ENCODE assay signal across 36 mouse cellular contexts in genomic region chr7:140213841-140214240, GRCm38 (mm10). TPM values are rescaled to one million over a fixed set of nuclear protein-coding genes. Genes with fewer than 3 reads are reported as not detected.
DNase-seq lines count a peak whose midpoint lies in the region.
"Had no signal": no experiment of that assay in that cellular context is flagged by ENCODE, and none has a peak within 500 bp of the region (broad histone marks: within the 10 kb centered on the region; RNA-seq: fewer than 3 reads in every experiment).

No protein-coding gene starts in this region.

- intact Hi-C loops in heart, postnatal 10 days (cut with DNase I) = no loop called here

- peak; percentile 87 for DNase-seq in thymus, postnatal 0 days (ENCODE audit: low spot score)
- DNase-seq in thymus, adult 18-20 months = no peak
- peak; percentile 84 for DNase-seq in CD4-positive helper T cell, adult 2 months (ENCODE audit: low read depth, low spot score)
- peak; percentile 71 for DNase-seq in induced T-regulatory cell, adult 2 months (ENCODE audit: low read depth)
- peak; percentile 7 to 19 for DNase-seq in natural killer cell, adult 2 months (ENCODE audit: low spot score in 2 of 2)
- no peak for DNase-seq in left cerebral cortex, adult 9 months (ENCODE audit: low spot score in 2 of 2)
- DNase-seq in heart, postnatal 10 days = no peak
- DNase-seq in gastrocnemius, postnatal 10 days = no peak
- DNase-seq: adrenal gland, adult 8-10 months; B cell, adult 2 months; cerebellum, adult 8-10 months; cerebellum, postnatal 25 days; kidney, adult 9 months; kidney, postnatal 14 days; left cerebral cortex, postnatal 4 days; liver, postnatal 0 days; lung, postnatal 36 days; right cerebral cortex, adult 18-20 months had no signal

RNA-seq across cellular contexts. Expression of gene Cd163l1, which starts 4.2 kb away (rescaled TPM):
- polyA plus RNA-seq in thymus, postnatal 0 days (2015; fragmentation: Nextera tagmentation; extraction: Ambion mirVana) = 40.2 and 40.6 TPM in 2 replicates
- not detected for total RNA-seq in heart, postnatal 10 days (2021)
- total RNA-seq in gastrocnemius, postnatal 10 days (2021) = not detected
- total RNA-seq: adrenal gland, adult 8-10 months; adrenal gland, postnatal 4 days; gastrocnemius, adult 8-10 months; heart, adult 8-10 months; heart, postnatal 25 days had no signal
- polyA plus RNA-seq: embryonic facial prominence, embryonic 11.5 days; forebrain, embryonic 15.5 days; heart, embryonic 14.5 days; hindbrain, embryonic 11.5 days; hindbrain, embryonic 16.5 days; liver, embryonic 12.5 days; midbrain, embryonic 12.5 days; neural tube, embryonic 11.5 days had no signal

RNA-seq across cellular contexts. Expression of gene Olfr524, which starts 8.1 kb away (rescaled TPM):
- 1.1 and 1.3 TPM in 2 replicates for polyA plus RNA-seq in thymus, postnatal 0 days (2015; fragmentation: Nextera tagmentation; extraction: Ambion mirVana)
- not detected for total RNA-seq in heart, postnatal 10 days (2021)
- total RNA-seq in gastrocnemius, postnatal 10 days (2021) = not detected
- total RNA-seq: adrenal gland, adult 8-10 months; adrenal gland, postnatal 4 days; gastrocnemius, adult 8-10 months; heart, adult 8-10 months; heart, postnatal 25 days; layer of hippocampus, postnatal 10 days; left cerebral cortex, adult 2 months; left cerebral cortex, postnatal 4 days had no signal
- polyA plus RNA-seq: embryonic facial prominence, embryonic 11.5 days; forebrain, embryonic 15.5 days; gonadal fat pad, adult 2 months; heart, embryonic 14.5 days; hindbrain, embryonic 11.5 days; hindbrain, embryonic 16.5 days; intestine, embryonic 16.5 days; limb, embryonic 14.5 days; liver, embryonic 12.5 days; liver, postnatal 0 days; midbrain, embryonic 12.5 days; neural tube, embryonic 11.5 days had no signal

RNA-seq across cellular contexts. Expression of gene 5830411N06Rik, which starts 33.2 kb away (rescaled TPM):
- 26.5 and 34.2 TPM in 2 replicates for polyA plus RNA-seq in thymus, postnatal 0 days (2015; fragmentation: Nextera tagmentation; extraction: Ambion mirVana)
- total RNA-seq in heart, postnatal 10 days (2021) = not detected
- total RNA-seq in gastrocnemius, postnatal 10 days (2021) = not detected
- total RNA-seq: adrenal gland, postnatal 4 days; gastrocnemius, adult 8-10 months; heart, adult 8-10 months; heart, postnatal 25 days; left cerebral cortex, postnatal 4 days had no signal
- polyA plus RNA-seq: embryonic facial prominence, embryonic 11.5 days; forebrain, embryonic 15.5 days; heart, embryonic 14.5 days; hindbrain, embryonic 11.5 days; hindbrain, embryonic 16.5 days; intestine, embryonic 16.5 days; liver, embryonic 12.5 days; liver, postnatal 0 days; midbrain, embryonic 12.5 days; neural tube, embryonic 11.5 days had no signal

RNA-seq across cellular contexts. Expression of gene Olfr523, which starts 40.8 kb away (rescaled TPM):
- 0.08 TPM in 2 replicates for polyA plus RNA-seq in thymus, postnatal 0 days (2015; fragmentation: Nextera tagmentation; extraction: Ambion mirVana)
- not detected for total RNA-seq in heart, postnatal 10 days (2021)
- total RNA-seq in gastrocnemius, postnatal 10 days (2021) = not detected
- total RNA-seq: adrenal gland, adult 8-10 months; adrenal gland, postnatal 4 days; gastrocnemius, adult 8-10 months; heart, adult 8-10 months; heart, postnatal 25 days; layer of hippocampus, postnatal 10 days; left cerebral cortex, postnatal 4 days had no signal
- polyA plus RNA-seq: embryonic facial prominence, embryonic 11.5 days; forebrain, embryonic 15.5 days; gonadal fat pad, adult 2 months; heart, embryonic 14.5 days; hindbrain, embryonic 11.5 days; hindbrain, embryonic 16.5 days; intestine, embryonic 16.5 days; limb, embryonic 14.5 days; liver, embryonic 12.5 days; liver, postnatal 0 days; lung, embryonic 16.5 days; midbrain, embryonic 12.5 days; neural tube, embryonic 11.5 days had no signal

RNA-seq across cellular contexts. Expression of gene Olfr522, which starts 49.3 kb away (rescaled TPM):
- polyA plus RNA-seq in thymus, postnatal 0 days (2015; fragmentation: Nextera tagmentation; extraction: Ambion mirVana) = not detected in 2 replicates
- not detected for total RNA-seq in heart, postnatal 10 days (2021)
- not detected for total RNA-seq in gastrocnemius, postnatal 10 days (2021)
- total RNA-seq: adrenal gland, adult 8-10 months; adrenal gland, postnatal 4 days; gastrocnemius, adult 8-10 months; heart, adult 8-10 months; heart, postnatal 25 days; layer of hippocampus, postnatal 10 days; left cerebral cortex, adult 2 months; left cerebral cortex, postnatal 4 days had no signal
- polyA plus RNA-seq: embryonic facial prominence, embryonic 11.5 days; forebrain, embryonic 15.5 days; gonadal fat pad, adult 2 months; heart, embryonic 14.5 days; hindbrain, embryonic 11.5 days; hindbrain, embryonic 16.5 days; intestine, embryonic 16.5 days; limb, embryonic 14.5 days; liver, embryonic 12.5 days; liver, postnatal 0 days; lung, embryonic 16.5 days; midbrain, embryonic 12.5 days; neural tube, embryonic 11.5 days had no signal

Comparison
In these comparisons a context has a peak if more than half of its experiments do, and no peak if none do; other contexts are left out.
1. DNase-seq: peak in thymus, postnatal 0 days (single experiment), CD4-positive helper T cell, adult 2 months (single experiment), induced T-regulatory cell, adult 2 months (single experiment) and natural killer cell, adult 2 months (2 of 2); none in thymus, adult 18-20 months (0 of 2), left cerebral cortex, adult 9 months (0 of 2), heart, postnatal 10 days (0 of 2) and gastrocnemius, postnatal 10 days (single experiment).